Mouse (Mus musculus): Measurements from ENCODE around the gene Fez1. TPM values are rescaled to one million over a fixed set of nuclear protein-coding genes. Genes with fewer than 3 reads are reported as not detected.

The Fez1 gene
- polyA plus RNA-seq, 1 experiment from 2014 or later, result 2.5 TPM

DNA sequence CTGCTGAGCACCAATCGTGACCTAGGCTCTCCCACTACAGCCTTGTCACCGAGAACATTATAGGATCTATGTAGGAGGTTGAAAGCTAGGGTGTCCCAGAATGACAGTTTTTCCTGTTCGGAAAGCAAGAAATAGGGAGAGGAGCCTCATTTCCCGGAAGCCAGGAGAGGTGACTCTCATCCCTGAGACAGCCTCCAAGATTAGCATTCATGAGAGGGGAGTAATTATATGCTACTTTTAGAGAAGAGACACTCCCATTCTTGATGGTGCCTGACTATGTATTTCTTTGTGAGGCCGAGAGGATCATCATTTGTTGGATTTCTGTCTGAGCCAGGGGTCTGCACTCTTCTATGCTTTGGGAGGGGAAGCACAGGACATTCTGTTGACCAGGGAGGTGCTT is 60.0 kb downstream of the Fez1 start:
- H3K4me2 ChIP-seq (ENCODE audit: low read length), result no peak overlapping the region
- 79% methylated on average over 5 of the region's 5 CpGs for WGBS
- no peak overlapping the region for H3K4me3 ChIP-seq (replicated peaks; ENCODE audit: low read depth, low read length)
- ATAC-seq (replicated peaks; ENCODE audit: low FRiP score, low read depth) (no peak), DNase-seq (ENCODE audit: low spot score) (no peak)
- H3K9me3 ChIP-seq (replicated peaks; ENCODE audit: low read length), result no peaks in the 10 kb centered on the region
- TF ChIP-seq CTCF (IDR thresholded peaks at IDR 0.05; ENCODE audit: low read depth), result no peak
- H3K9ac ChIP-seq (ENCODE audit: low read depth, low read length), result no peak overlapping the region
- H3K36me3 ChIP-seq (ENCODE audit: insufficient read depth, low read length), result no peaks in the 10 kb centered on the region
- no peak overlapping the region for H3K27ac ChIP-seq
- H3K27me3 ChIP-seq (ENCODE audit: insufficient read depth, low read length), result no peaks in the 10 kb centered on the region
- no peaks in the 10 kb centered on the region for H3K4me1 ChIP-seq (replicated peaks; ENCODE audit: insufficient read depth, low read length)

DNA sequence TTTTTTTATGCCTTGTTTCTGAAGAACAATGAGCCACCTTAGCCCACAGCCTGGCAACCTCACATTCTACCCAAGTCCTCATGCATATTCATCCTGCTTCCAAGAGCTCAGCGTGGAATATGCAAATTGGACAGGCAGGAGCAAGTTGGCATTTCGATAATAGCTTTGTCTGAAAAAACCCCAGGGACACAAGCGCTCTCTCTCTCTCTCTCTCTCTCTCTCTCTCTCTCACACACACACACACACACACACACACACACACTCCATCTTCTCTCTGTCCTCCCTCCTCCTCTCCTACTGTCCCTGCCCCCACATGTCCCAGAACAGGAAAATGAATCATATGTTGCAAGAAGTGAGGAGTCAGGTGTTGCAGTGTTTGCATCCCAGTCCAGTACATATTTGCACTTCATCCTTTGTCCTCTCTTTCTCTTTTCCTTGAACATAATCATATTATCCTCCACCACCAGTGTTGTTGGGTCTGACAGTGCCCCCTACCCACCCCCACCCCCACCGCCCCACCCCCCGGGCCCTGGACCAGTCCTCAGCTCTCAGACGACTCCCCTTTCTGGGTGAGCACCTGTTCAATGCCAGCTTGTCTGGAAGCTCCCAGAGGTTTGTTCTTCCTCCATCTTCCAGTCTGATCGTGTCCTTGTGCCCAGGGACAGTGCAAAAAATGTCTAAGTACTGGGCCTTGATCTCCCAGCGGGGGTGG is 60.5 kb downstream of the Fez1 start:
- H3K4me1 ChIP-seq (replicated peaks; ENCODE audit: insufficient read depth, low read length), result no peaks in the 10 kb centered on the region
- no peak overlapping the region for H3K27ac ChIP-seq
- H3K36me3 ChIP-seq (ENCODE audit: insufficient read depth, low read length), result no peaks in the 10 kb centered on the region
- H3K9me3 ChIP-seq (replicated peaks; ENCODE audit: low read length), result no peaks in the 10 kb centered on the region
- no peak overlapping the region for H3K4me2 ChIP-seq (ENCODE audit: low read length)
- no peak for DNase-seq (ENCODE audit: low spot score)
- no peaks in the 10 kb centered on the region for H3K27me3 ChIP-seq (ENCODE audit: insufficient read depth, low read length)
- no peak overlapping the region for H3K9ac ChIP-seq (ENCODE audit: low read depth, low read length)
- H3K4me3 ChIP-seq (replicated peaks; ENCODE audit: low read depth, low read length), result no peak overlapping the region
- WGBS, result 50% methylated on average over 8 of the region's 8 CpGs
- TF ChIP-seq CTCF (IDR thresholded peaks at IDR 0.05; ENCODE audit: low read depth), result no peak
- ATAC-seq (replicated peaks; ENCODE audit: low FRiP score, low read depth), result no peak

DNA sequence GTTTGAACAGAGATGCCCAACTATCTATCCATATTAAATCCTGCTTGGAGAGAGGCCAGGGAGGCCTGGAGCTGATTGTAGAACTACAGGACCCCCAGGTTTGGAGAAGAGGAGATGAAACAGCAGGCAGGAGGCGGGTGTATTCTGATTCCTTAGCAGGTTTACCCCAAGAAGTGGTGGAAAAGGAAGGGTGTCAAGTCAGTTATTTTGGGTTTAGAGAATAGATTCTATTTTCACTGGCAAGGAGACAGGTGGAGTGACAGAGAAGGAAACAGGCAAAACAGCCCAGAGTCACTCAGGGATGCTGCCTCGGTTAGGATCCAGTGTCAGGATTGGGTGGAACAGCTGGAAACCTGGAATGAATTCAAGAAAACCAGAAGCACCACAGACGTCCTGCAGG is 61.9 kb downstream of the Fez1 start:
- WGBS, result 55% methylated on average over 3 of the region's 3 CpGs
- H3K4me1 ChIP-seq (replicated peaks; ENCODE audit: insufficient read depth, low read length), result no peaks in the 10 kb centered on the region
- no peak overlapping the region for H3K4me3 ChIP-seq (replicated peaks; ENCODE audit: low read depth, low read length)
- DNase-seq (ENCODE audit: low spot score) (no peak), ATAC-seq (replicated peaks; ENCODE audit: low FRiP score, low read depth) (no peak)
- H3K9me3 ChIP-seq (replicated peaks; ENCODE audit: low read length), result no peaks in the 10 kb centered on the region
- H3K4me2 ChIP-seq (ENCODE audit: low read length), result no peak overlapping the region
- H3K36me3 ChIP-seq (ENCODE audit: insufficient read depth, low read length), result no peaks in the 10 kb centered on the region
- no peaks in the 10 kb centered on the region for H3K27me3 ChIP-seq (ENCODE audit: insufficient read depth, low read length)
- no peak overlapping the region for H3K27ac ChIP-seq
- no peak for TF ChIP-seq CTCF (IDR thresholded peaks at IDR 0.05; ENCODE audit: low read depth)
- H3K9ac ChIP-seq (ENCODE audit: low read depth, low read length), result no peak overlapping the region

DNA sequence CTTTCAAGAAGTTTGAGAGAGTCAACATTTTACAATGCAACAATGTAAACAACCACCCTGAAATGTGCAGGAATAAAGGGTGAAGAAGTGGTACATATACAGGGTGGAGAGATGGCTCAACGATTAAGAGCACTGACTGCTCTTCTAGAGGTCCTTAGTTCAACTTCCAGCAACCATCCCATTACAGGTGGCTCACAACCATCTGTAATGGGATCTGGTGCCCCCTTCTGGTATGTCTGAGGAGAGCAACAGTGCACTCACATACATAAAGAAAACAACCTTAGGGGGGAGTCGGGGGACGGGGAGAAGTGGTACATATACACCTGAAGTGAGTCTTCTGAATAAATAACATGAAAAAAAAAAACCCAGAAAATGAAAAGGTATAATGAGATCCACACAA is 63.6 kb downstream of the Fez1 start:
- WGBS, result 57% methylated on average over 3 of the region's 3 CpGs
- peak; percentile 24 for DNase-seq (ENCODE audit: low spot score)
- H3K9me3 ChIP-seq (replicated peaks; ENCODE audit: low read length), result no peaks in the 10 kb centered on the region

DNA sequence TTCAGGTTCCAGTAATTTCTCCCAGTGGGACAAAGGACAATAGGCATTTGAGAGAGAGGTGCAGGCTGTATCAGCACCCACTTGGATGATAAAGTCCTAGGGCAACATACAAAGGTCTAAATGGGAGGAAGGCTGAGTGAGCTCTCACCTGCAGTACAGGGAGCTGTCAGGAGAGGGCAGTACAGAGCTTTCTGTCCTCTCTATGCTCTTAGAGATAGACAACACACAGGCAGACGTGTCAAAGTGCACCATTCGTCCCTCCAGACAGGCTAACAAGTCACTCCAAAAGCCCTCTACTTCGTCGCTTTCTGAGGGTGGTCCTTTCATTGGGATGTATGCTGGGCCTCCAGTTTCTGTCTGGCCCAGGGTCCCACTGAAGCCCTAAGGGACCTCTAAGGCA is 68.9 kb downstream of the Fez1 start:
- DNase-seq (ENCODE audit: low spot score), result peak; percentile 27

More for the DNA sequence above, 63.6 kb downstream of the Fez1 start:
- no peak overlapping the region for H3K27ac ChIP-seq
- no peaks in the 10 kb centered on the region for H3K36me3 ChIP-seq (ENCODE audit: insufficient read depth, low read length)
- no peak for ATAC-seq (replicated peaks; ENCODE audit: low FRiP score, low read depth)
- no peak overlapping the region for H3K9ac ChIP-seq (ENCODE audit: low read depth, low read length)
- H3K4me1 ChIP-seq (replicated peaks; ENCODE audit: insufficient read depth, low read length), result no peaks in the 10 kb centered on the region
- H3K4me2 ChIP-seq (ENCODE audit: low read length), result no peak overlapping the region
- H3K27me3 ChIP-seq (ENCODE audit: insufficient read depth, low read length), result no peaks in the 10 kb centered on the region
- no peak overlapping the region for H3K4me3 ChIP-seq (replicated peaks; ENCODE audit: low read depth, low read length)
- TF ChIP-seq CTCF (IDR thresholded peaks at IDR 0.05; ENCODE audit: low read depth), result peak; percentile 66

DNA sequence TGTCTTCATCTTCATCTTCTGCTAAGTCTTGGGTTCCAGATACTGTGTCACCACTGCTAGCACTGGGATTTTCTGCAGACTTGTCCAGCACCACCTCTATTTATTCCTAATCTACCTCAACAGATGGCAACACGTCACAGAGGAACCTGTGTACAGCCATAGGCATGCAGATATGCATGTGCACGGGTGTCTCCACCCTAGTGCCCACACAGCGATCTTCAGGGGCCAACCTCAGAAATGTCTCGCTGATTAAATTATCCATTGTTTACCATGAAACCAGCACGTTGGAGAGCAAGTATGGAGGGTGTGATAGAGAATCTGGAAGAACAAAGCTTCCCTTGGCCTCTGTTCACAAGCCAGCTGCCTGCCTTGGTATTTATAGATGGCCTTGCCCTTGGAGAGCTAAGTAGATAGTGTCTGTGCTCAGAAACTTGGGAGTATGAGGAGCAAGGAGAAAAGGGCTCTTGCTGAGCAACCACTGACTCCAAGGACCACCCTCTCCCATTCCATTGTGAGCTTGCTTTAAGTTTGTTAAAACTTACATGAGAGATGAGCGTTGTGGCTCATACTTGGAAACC is 71.8 kb downstream of the Fez1 start:
- no peak for TF ChIP-seq CTCF (IDR thresholded peaks at IDR 0.05; ENCODE audit: low read depth)

More for the DNA sequence above, 68.9 kb downstream of the Fez1 start:
- TF ChIP-seq CTCF (IDR thresholded peaks at IDR 0.05; ENCODE audit: low read depth), result peak; percentile 68
- Histone ChIP-seq H3K4me2 (ENCODE audit: low read length) (no peak overlapping the region), H3K9me3 (replicated peaks; ENCODE audit: low read length) (no peaks in the 10 kb centered on the region), H3K4me1 (replicated peaks; ENCODE audit: insufficient read depth, low read length) (no peaks in the 10 kb centered on the region), H3K27me3 (ENCODE audit: insufficient read depth, low read length) (no peaks in the 10 kb centered on the region), H3K4me3 (replicated peaks; ENCODE audit: low read depth, low read length) (no peak overlapping the region), H3K27ac (no peak overlapping the region), H3K36me3 (ENCODE audit: insufficient read depth, low read length) (no peaks in the 10 kb centered on the region), H3K9ac (ENCODE audit: low read depth, low read length) (no peak overlapping the region)
- no peak; the same call in 1 of the 2 replicates for ATAC-seq (replicated peaks; ENCODE audit: low FRiP score, low read depth)
- WGBS, result 30% methylated on average over 4 of the region's 4 CpGs

More for the DNA sequence above, 71.8 kb downstream of the Fez1 start:
- no peaks in the 10 kb centered on the region for H3K27me3 ChIP-seq (ENCODE audit: insufficient read depth, low read length)
- H3K36me3 ChIP-seq (ENCODE audit: insufficient read depth, low read length), result no peaks in the 10 kb centered on the region
- H3K4me2 ChIP-seq (ENCODE audit: low read length), result no peak overlapping the region
- DNase-seq (ENCODE audit: low spot score), result no peak
- no peak for ATAC-seq (replicated peaks; ENCODE audit: low FRiP score, low read depth)
- 88% methylated on average over 6 of the region's 6 CpGs for WGBS
- no peaks in the 10 kb centered on the region for H3K9me3 ChIP-seq (replicated peaks; ENCODE audit: low read length)
- no peak overlapping the region for H3K4me3 ChIP-seq (replicated peaks; ENCODE audit: low read depth, low read length)
- no peak overlapping the region for H3K27ac ChIP-seq
- H3K4me1 ChIP-seq (replicated peaks; ENCODE audit: insufficient read depth, low read length), result no peaks in the 10 kb centered on the region
- no peak overlapping the region for H3K9ac ChIP-seq (ENCODE audit: low read depth, low read length)
